Mouse (Mus musculus): ENCODE data around the gene Kctd21. TPM values are rescaled to one million over a fixed set of nuclear protein-coding genes. Genes with fewer than 3 reads are reported as not detected.

The Kctd21 gene
- total and polyA plus RNA-seq, 2 experiments from 2014 or later = 3.1 to 6.1 TPM

GRCm38 (mm10) chr7:97301321-97301720, 30.8 kb upstream of the Kctd21 start:
- no peak for TF ChIP-seq CTCF (IDR thresholded peaks at IDR 0.05)
- no peak overlapping the region for H3K9ac ChIP-seq (replicated peaks; ENCODE audit: low read length, poor library complexity, severe bottlenecking)
- H3K27me3 ChIP-seq (ENCODE audit: insufficient read depth, low read length) = no peaks in the 10 kb centered on the region
- ATAC-seq (ENCODE audit: low FRiP score) (no peak), DNase-seq (ENCODE audit: low spot score) (no peak)
- no peak overlapping the region for H3K4me3 ChIP-seq (ENCODE audit: low read depth, low read length)
- H3K27ac ChIP-seq (ENCODE audit: low read depth, low read length) = no peak overlapping the region
- no peaks in the 10 kb centered on the region for H3K4me1 ChIP-seq (ENCODE audit: insufficient read depth, low read length)
- H3K9me3 ChIP-seq (ENCODE audit: low read length) = no peaks in the 10 kb centered on the region
- peaks cover 55% of the 10 kb centered on the region for H3K36me3 ChIP-seq (ENCODE audit: insufficient read depth, low read length)
- no peak overlapping the region for H3K4me2 ChIP-seq (ENCODE audit: low read depth, low read length, poor library complexity, severe bottlenecking)
- WGBS = 79% methylated on average over 8 of the region's 8 CpGs

GRCm38 (mm10) chr7:97302261-97302660, 29.9 kb upstream of the Kctd21 start:
- no peaks in the 10 kb centered on the region for H3K4me1 ChIP-seq (ENCODE audit: insufficient read depth, low read length)
- no peak for DNase-seq (ENCODE audit: low spot score)
- 93% methylated on average over 4 of the region's 4 CpGs for WGBS
- no peaks in the 10 kb centered on the region for H3K27me3 ChIP-seq (ENCODE audit: insufficient read depth, low read length)
- no peak for TF ChIP-seq CTCF (IDR thresholded peaks at IDR 0.05)
- no peak overlapping the region for H3K4me2 ChIP-seq (ENCODE audit: low read depth, low read length, poor library complexity, severe bottlenecking)
- ATAC-seq (ENCODE audit: low FRiP score) = no peak
- no peak overlapping the region for H3K27ac ChIP-seq (ENCODE audit: low read depth, low read length)
- no peak overlapping the region for H3K4me3 ChIP-seq (ENCODE audit: low read depth, low read length)
- H3K36me3 ChIP-seq (ENCODE audit: insufficient read depth, low read length) = peaks cover 60% of the 10 kb centered on the region
- H3K9ac ChIP-seq (replicated peaks; ENCODE audit: low read length, poor library complexity, severe bottlenecking) = 0 out of 2 replicates have a peak overlapping the region, but pooled peaks have one; percentile 2
- H3K9me3 ChIP-seq (ENCODE audit: low read length) = no peaks in the 10 kb centered on the region

GRCm38 (mm10) chr7:97302876-97303275, 29.3 kb upstream of the Kctd21 start:
- H3K4me3 ChIP-seq (ENCODE audit: low read depth, low read length) = no peak overlapping the region

GRCm38 (mm10) chr7:97303614-97304013, 28.5 kb upstream of the Kctd21 start:
- no peak overlapping the region for H3K4me2 ChIP-seq (ENCODE audit: low read depth, low read length, poor library complexity, severe bottlenecking)
- no peak overlapping the region for H3K27ac ChIP-seq (ENCODE audit: low read depth, low read length)
- H3K9ac ChIP-seq (replicated peaks; ENCODE audit: low read length, poor library complexity, severe bottlenecking) = no peak overlapping the region
- WGBS = 82% methylated on average over 2 of the region's 2 CpGs
- no peak for DNase-seq (ENCODE audit: low spot score)
- H3K4me1 ChIP-seq (ENCODE audit: insufficient read depth, low read length) = no peaks in the 10 kb centered on the region
- no peaks in the 10 kb centered on the region for H3K27me3 ChIP-seq (ENCODE audit: insufficient read depth, low read length)
- H3K4me3 ChIP-seq (ENCODE audit: low read depth, low read length) = no peak overlapping the region
- no peak for ATAC-seq (ENCODE audit: low FRiP score)
- TF ChIP-seq CTCF (IDR thresholded peaks at IDR 0.05) = no peak
- no peaks in the 10 kb centered on the region for H3K9me3 ChIP-seq (ENCODE audit: low read length)
- H3K36me3 ChIP-seq (ENCODE audit: insufficient read depth, low read length) = peaks cover 68% of the 10 kb centered on the region

More at GRCm38 (mm10) chr7:97302876-97303275, 29.3 kb upstream of the Kctd21 start:
- Histone ChIP-seq H3K4me1 (ENCODE audit: insufficient read depth, low read length) (no peaks in the 10 kb centered on the region), H3K9ac (replicated peaks; ENCODE audit: low read length, poor library complexity, severe bottlenecking) (no peak overlapping the region), H3K27me3 (ENCODE audit: insufficient read depth, low read length) (no peaks in the 10 kb centered on the region), H3K4me2 (ENCODE audit: low read depth, low read length, poor library complexity, severe bottlenecking) (no peak overlapping the region), H3K9me3 (ENCODE audit: low read length) (no peaks in the 10 kb centered on the region), H3K27ac (ENCODE audit: low read depth, low read length) (no peak overlapping the region), H3K36me3 (ENCODE audit: insufficient read depth, low read length) (peaks cover 62% of the 10 kb centered on the region)
- no peak for TF ChIP-seq CTCF (IDR thresholded peaks at IDR 0.05)
- ATAC-seq (ENCODE audit: low FRiP score) (no peak), DNase-seq (ENCODE audit: low spot score) (no peak)
- WGBS = 86% methylated on average over 4 of the region's 4 CpGs

- no peak for TF ChIP-seq CTCF (IDR thresholded peaks at IDR 0.05)
- ATAC-seq (ENCODE audit: low FRiP score) (no peak), DNase-seq (ENCODE audit: low spot score) (no peak)
- Histone ChIP-seq H3K4me1 (ENCODE audit: insufficient read depth, low read length) (no peaks in the 10 kb centered on the region), H3K9ac (replicated peaks; ENCODE audit: low read length, poor library complexity, severe bottlenecking) (no peak overlapping the region), H3K4me2 (ENCODE audit: low read depth, low read length, poor library complexity, severe bottlenecking) (no peak overlapping the region), H3K27me3 (ENCODE audit: insufficient read depth, low read length) (no peaks in the 10 kb centered on the region), H3K27ac (ENCODE audit: low read depth, low read length) (no peak overlapping the region), H3K4me3 (ENCODE audit: low read depth, low read length) (no peak overlapping the region), H3K36me3 (ENCODE audit: insufficient read depth, low read length) (peaks cover 77% of the 10 kb centered on the region), H3K9me3 (ENCODE audit: low read length) (no peaks in the 10 kb centered on the region)
These were observed 27.7 kb upstream of the Kctd21 start for GRCm38 (mm10) chr7:97304471-97304870.

- peaks cover 83% of the 10 kb centered on the region for H3K36me3 ChIP-seq (ENCODE audit: insufficient read depth, low read length)
- no peak overlapping the region for H3K4me3 ChIP-seq (ENCODE audit: low read depth, low read length)
- DNase-seq (ENCODE audit: low spot score) (no peak), ATAC-seq (ENCODE audit: low FRiP score) (no peak)
- H3K9ac ChIP-seq (replicated peaks; ENCODE audit: low read length, poor library complexity, severe bottlenecking) = no peak overlapping the region
- no peak for TF ChIP-seq CTCF (IDR thresholded peaks at IDR 0.05)
- H3K27ac ChIP-seq (ENCODE audit: low read depth, low read length) = no peak overlapping the region
- H3K4me2 ChIP-seq (ENCODE audit: low read depth, low read length, poor library complexity, severe bottlenecking) = no peak overlapping the region
- H3K4me1 ChIP-seq (ENCODE audit: insufficient read depth, low read length) = no peaks in the 10 kb centered on the region
- H3K27me3 ChIP-seq (ENCODE audit: insufficient read depth, low read length) = no peaks in the 10 kb centered on the region
- WGBS = 87% methylated on average over 4 of the region's 4 CpGs
- H3K9me3 ChIP-seq (ENCODE audit: low read length) = no peaks in the 10 kb centered on the region
These were observed 26.9 kb upstream of the Kctd21 start for GRCm38 (mm10) chr7:97305206-97305605.
